Mouse (Mus musculus) cerebellum, postnatal 14 days (tissue): ENCODE measurements around the gene Cdt1.

ENCODE experiments used
- DNase-seq, 2 experiments: peaks; one replicate each; pipeline ENCODE4 v3.0.0; 2021; ENCODE audit warnings: mixed read lengths in 2 of 2

The Cdt1 gene

GRCm38 (mm10) chr8:122567361-122568108, at the start of gene Cdt1:
Cdt1 (plus strand) TSS chr8:122568015.
- peak; percentile 97 to 98 for DNase-seq

- no peak for DNase-seq
These were observed 47.2 kb upstream of the Cdt1 start for GRCm38 (mm10) chr8:122520611-122521010.

GRCm38 (mm10) chr8:122522796-122523651, 44.8 kb upstream of the Cdt1 start:
- peak in 1 of 2 experiments; percentile 20 for DNase-seq

GRCm38 (mm10) chr8:122523652-122524360, 44.0 kb upstream of the Cdt1 start:
- DNase-seq: peak; percentile 75 to 76

DNA sequence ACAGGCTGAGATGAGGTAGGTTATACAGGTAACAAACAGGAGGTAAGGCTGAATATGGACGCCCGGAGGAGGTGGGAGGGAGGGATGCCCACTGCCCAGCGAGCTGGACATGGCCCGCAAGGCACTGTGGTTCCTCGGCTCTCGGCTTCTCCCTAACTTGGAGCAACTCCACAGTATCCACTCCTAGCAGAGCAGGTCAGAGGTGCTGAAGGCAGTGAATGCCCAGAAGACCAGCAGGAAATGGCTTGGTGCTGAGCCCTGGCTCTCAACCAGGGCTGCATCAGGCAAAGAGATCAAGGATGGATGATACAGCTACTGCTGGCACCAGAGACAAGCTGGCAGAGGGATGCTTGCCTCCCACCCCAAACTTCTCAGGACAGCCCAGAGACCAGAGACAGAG, 43.3 kb upstream of the Cdt1 start:
- peak; percentile 37 to 44 for DNase-seq

- DNase-seq: no peak
These were observed 42.8 kb upstream of the Cdt1 start for GRCm38 (mm10) chr8:122525004-122525403.

DNA sequence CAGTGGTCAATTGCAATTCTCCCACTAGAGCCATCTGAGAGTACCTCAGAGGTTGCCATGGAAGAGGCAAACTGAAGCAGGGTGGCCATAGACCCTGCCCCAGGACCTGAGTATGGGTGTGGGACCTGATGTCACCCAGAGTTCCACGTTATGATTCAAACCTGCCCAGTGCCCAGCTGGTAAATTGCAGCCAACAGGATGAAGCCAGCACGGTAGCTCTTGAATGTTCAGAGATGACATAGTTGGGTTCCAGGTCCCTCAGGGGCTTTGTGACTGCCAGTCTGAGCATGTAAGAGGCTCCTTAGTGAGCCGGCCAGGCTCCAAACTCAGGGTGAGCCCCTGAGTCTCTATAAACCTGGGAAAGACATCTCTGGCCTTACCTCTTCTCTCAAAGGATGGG, 41.7 kb upstream of the Cdt1 start:
- DNase-seq: no peak

DNA sequence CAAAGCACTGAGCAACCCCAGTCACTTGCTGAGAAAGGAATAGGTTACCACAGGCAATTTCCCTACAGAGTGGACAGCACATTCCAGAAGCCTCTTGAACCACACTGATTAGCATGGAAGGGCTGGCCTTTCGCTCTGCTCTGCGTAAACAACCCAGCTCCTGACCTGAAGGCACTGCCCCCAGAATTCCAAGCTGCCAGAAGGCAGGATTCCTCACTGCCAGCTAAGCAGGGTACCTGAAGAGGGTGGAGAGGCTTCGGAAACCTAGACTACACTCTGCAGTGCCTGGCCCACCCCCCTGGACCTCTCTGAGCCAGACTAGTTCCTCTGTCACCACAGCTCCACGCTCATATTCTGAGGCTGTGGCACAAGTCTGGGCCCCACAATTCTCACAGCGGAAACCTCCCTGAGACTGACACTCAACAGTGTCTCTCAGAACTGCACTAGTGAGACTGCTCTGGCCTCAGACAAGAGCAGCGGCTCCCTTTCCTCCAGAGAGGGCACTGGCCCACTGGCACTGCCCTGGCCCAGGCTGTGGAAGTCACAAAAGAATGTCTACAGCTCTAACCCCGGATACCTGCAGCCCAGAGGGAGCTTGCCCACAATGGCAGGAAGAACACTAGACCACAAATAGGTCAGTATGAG, 41.2 kb upstream of the Cdt1 start:
- no peak for DNase-seq

DNA sequence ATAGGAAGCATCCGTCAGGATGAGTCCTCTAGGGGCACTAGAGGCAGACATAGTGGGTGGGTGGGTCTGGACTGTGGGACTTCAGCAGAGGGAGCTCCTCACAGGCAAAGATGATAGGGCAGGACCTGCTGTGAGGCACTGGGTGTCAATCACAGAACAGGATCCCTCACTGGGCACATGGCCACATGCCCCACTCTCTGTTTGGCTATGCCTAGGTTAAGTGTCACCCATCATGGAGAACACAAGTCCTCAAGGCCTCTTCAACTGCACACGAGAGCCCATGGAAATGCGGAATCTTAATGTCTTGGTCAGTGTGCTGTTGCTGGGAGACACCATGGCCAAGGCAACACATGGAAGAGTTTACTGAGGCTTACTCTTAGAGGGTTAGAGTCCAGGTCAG, 39.9 kb upstream of the Cdt1 start:
- no peak for DNase-seq

DNA sequence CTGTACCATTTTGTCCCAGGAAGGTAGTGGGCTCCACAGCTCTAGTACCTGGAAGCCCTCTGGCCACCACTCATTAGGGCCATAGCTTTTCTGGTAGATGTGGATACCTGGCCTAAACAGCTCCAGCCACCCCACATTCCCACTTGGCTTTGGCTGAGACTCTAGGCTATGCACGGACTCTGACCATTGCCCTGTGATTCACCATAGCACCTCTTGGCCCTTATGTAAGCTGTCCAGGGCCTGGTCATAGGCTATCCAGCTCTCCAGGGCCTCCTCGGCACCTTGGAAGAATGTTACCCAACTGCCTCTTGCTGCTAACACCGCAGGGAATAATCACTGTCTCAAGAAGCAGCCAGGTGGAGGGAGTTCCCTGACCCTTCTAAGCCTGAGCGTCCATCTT, 38.7 kb upstream of the Cdt1 start:
- no peak for DNase-seq

- no peak for DNase-seq
These were observed 36.5 kb upstream of the Cdt1 start for GRCm38 (mm10) chr8:122531312-122531711.

DNA sequence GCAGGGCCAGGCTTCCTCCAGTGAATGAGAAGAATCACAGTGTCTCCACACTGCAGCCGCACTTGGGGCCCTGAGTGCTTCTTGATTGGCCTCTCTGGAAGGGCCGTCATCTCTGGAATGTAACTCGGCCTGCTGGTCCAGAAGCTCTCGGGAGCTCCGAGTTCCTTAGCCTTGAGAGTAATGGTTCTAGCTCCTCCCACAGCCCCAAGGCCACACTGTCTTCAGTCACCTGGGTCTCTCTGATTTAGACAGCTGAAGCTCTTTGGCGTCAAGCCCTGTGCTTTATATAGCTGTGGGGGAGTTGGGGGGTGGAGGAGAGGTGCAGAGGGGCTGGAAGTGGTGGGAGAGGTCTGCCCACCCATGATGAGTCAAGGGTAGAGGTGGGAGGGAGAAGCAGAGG, 30.8 kb upstream of the Cdt1 start:
- no peak for DNase-seq

DNA sequence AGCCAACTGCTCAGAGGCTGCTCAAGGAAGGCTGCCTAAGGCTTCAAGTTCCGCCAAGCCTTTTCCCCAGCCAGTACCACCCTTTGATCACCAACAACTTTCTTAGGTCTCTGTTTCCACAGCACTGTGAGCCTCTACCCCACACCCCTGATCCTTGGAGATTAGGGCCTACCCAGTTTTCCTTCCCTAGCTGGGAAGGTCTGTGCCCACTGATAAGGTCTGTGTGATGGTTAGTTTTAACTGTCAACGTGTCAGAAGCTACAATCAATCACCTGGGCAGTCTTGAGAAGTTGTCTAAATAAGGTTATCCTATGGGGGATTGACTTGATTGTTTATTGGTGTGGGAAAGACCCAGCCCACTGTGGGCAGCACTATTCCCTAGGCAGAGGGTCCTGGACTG, 30.0 kb upstream of the Cdt1 start:
- no peak for DNase-seq

- DNase-seq: no peak
These were observed 29.3 kb upstream of the Cdt1 start for GRCm38 (mm10) chr8:122538310-122539076.

GRCm38 (mm10) chr8:122544138-122544537, 23.7 kb upstream of the Cdt1 start:
- DNase-seq: no peak

DNA sequence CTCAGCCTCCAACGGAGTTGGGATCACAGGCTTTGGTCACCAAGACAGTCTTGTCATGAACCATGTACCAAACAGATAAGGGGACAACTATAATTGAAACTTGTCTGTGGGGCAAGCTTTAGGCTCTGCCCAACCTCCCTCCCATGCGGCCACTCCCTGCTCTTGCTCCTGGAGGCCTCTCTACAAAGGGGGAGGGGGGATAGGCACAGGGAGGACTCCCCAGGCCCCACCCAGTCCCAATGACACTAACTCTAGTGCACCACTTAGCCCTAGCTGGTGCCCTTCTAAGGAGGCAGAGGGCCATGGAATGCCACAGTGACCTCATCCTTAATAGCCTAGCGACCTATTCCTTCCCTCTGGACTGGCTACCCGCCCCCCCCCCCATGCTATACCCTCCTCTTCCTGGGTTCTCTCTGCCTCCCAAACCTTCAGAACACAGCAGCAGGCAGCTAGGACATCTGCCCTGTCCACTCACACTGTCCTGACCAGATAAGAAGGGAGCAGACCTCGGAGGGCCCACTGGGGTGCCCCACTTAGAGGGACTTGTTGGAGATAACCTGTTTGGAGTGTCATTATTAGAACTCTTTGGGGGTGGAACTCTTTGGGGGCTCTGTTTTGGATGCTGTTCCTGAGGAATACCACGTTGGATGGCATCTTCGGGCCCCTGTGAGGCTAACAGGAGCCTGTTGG, 21.6 kb upstream of the Cdt1 start:
- DNase-seq: no peak

DNA sequence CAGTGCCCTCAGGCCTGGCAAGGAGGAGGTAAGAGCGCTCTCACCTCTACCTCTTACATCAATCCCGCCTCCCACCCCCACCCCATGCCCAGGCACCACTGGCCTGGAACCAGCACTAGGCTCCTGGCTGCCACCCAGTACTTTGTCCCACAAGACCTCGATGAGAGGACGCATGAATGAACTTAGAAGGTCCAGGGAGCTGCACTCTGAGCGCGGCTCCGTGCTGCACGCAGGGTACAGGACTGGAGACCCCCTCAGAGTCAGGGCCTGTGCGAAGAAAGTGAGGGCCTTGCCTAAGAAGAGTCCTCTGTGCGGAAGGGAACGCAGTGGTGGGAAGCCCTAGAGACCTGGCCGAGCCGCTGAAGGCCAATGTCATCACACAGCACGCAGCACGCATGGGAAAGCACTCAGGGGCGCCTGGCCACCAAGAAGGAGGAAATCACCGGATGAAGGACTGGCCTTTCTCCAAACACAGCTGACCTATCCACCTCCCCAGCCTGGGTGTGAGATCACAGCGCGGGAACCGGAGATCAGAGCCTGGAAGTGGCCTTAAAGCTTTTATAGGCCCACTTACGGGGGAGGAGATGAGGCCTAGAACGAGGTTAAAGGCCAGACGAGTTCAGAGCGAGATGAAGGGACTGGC, 20.9 kb upstream of the Cdt1 start:
- no peak for DNase-seq

DNA sequence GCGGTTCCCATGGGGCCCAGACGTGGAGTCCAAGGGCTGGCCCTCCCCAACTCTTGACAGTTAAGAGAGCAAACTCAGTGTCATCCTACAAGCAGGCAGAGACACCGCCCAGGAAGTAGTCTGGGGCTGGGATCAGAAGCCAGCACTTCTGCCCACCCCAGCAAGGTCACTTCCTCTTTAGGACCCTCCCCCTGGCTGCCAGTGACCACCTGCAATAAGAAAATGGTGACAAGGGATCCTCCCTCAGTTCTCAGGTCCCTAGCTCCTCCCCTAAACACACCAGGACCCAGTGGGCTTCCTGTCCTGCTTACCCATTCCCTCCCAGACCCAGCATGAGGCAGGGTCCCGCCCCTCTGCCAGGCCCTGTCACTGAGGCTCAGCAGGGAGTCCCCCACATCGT, 20.0 kb upstream of the Cdt1 start:
- DNase-seq: no peak

DNA sequence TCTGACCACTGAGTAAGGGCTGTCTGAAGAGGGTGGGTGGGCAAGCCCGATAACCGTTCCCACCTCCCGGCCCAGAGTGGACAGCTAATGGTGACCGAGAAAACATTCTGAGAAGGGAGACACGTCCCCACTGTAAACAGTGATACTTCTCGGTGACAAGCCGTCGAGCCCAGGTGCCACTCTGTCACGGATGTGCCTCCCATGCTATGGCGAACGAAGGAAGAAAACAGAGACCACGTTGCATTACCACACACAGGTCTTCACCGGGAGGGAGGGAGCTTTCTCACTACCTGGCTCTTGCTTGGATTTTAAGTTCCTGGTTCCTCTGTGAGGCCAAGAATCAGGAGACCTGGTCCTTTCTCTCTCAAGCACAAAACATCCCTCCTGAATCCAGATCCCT, 19.5 kb upstream of the Cdt1 start:
- DNase-seq: no peak

DNA sequence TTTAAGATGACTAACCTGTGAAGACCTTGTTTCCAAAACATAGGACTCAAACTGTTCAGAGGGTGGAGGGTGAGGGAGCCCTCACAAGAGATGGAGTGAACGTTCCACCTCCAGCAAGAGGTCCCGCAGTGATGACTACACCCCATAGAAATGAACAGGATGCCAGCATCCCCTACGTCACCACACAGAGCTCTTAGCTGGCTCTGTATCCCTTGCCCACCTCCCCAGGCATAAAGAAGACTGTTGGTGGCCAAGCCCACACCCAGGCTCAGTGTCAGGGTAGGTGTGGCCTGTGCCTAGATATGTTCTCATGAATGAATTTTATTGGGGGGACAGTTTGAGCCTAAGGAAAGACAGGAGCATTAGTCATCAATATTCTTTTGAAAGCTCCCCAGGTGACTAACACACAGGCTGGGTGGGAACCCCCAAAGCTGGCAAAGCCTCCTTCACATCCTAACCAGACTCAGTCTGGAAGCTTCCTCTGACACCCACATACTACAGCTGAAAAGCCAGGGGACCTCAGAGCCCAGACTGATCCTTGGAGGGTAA, 18.9 kb upstream of the Cdt1 start:
- DNase-seq: no peak
